Mouse (Mus musculus) liver, embryonic 12.5 days (tissue): ENCODE data around the gene Eps15l1. TPM values are rescaled to one million over a fixed set of nuclear protein-coding genes. Genes with fewer than 3 reads are reported as not detected.

Source experiments
- ATAC-seq: fragments of 200-750 bp; cut with Nextera tagmentation; 2 replicates; pipeline ENCODE4 v1.8.0; 2017; ENCODE audit warnings: moderate number of reproducible peaks, mild to moderate bottlenecking, moderate library complexity
- H3K27ac ChIP-seq: fragments of 300-500 bp; sonication (generic); 2 replicates; pipeline ENCODE4 v1.5.1; 2016; ENCODE audit warnings: mild to moderate bottlenecking
- H3K27me3 ChIP-seq: fragments of 300-500 bp; sonication (generic); replicated peaks from 2 replicates; pipeline ENCODE4 v1.6.1; 2016; ENCODE audit warnings: mild to moderate bottlenecking, moderate library complexity
- H3K36me3 ChIP-seq: fragments of 300-500 bp; sonication (generic); 2 replicates; pipeline ENCODE4 v1.6.1; 2016; ENCODE audit warnings: mild to moderate bottlenecking, moderate library complexity
- H3K4me1 ChIP-seq: fragments of 300-500 bp; sonication (generic); 2 replicates; pipeline ENCODE4 v1.6.1; 2016
- H3K4me2 ChIP-seq: fragments of 300-500 bp; sonication (generic); 2 replicates; pipeline ENCODE4 v1.6.1; 2016; ENCODE audit warnings: mild to moderate bottlenecking, moderate library complexity
- H3K4me3 ChIP-seq: fragments of 300-500 bp; sonication (generic); 2 replicates; pipeline ENCODE4 v1.5.1; 2016; ENCODE audit warnings: mild to moderate bottlenecking, moderate library complexity
- H3K9ac ChIP-seq: fragments of 300-500 bp; sonication (generic); 2 replicates; pipeline ENCODE4 v1.6.1; 2016; ENCODE audit warnings: mild to moderate bottlenecking, moderate library complexity
- H3K9me3 ChIP-seq: fragments of 300-500 bp; sonication (generic); replicated peaks from 2 replicates; pipeline ENCODE4 v1.6.1; 2016; ENCODE audit warnings: mild to moderate bottlenecking, moderate library complexity
- WGBS: fragments of 180-500 bp; shearing (Covaris S2); methylation state at CpG from one replicate; pipeline ENCODE4 v1.1.7; 2016; ENCODE audit not compliant: insufficient replicate concordance; 5-methylcytosine and 5-hydroxymethylcytosine counted together
- polyA plus RNA-seq: library from polyadenylated mRNA; unstranded; fragments of >200 nt; fragmentation: Nextera tagmentation; extraction: Ambion mirVana; gene quantifications from 2 replicates; pipeline ENCODE4 v1.2.1, GENCODE M21; 2016

Gene Eps15l1
- polyA plus RNA-seq, 1 experiment from 2014 or later, result 29.8 TPM

GRCm38 (mm10) chr8:72324036-72324706 lies 97.1 kb downstream of the Eps15l1 start:
- ATAC-seq, result no peak
- no peak overlapping the region for H3K27ac ChIP-seq
- no peaks in the 10 kb centered on the region for H3K36me3 ChIP-seq
- H3K4me1 ChIP-seq, result peaks cover 25% of the 10 kb centered on the region
- H3K4me2 ChIP-seq, result no peak overlapping the region
- H3K27me3 ChIP-seq, result peaks cover 60% of the 10 kb centered on the region
- H3K9me3 ChIP-seq, result no peaks in the 10 kb centered on the region
- no peak overlapping the region for H3K4me3 ChIP-seq
- H3K9ac ChIP-seq, result no peak overlapping the region
- WGBS, result 73% methylated on average over 10 of the region's 10 CpGs

- H3K9ac ChIP-seq, result no peak overlapping the region
- no peak overlapping the region for H3K4me3 ChIP-seq
- no peak overlapping the region for H3K27ac ChIP-seq
- 41% methylated on average over 6 of the region's 6 CpGs for WGBS
- H3K27me3 ChIP-seq, result peaks cover 69% of the 10 kb centered on the region
- no peak for ATAC-seq
- peaks cover 34% of the 10 kb centered on the region for H3K4me1 ChIP-seq
- H3K36me3 ChIP-seq, result no peaks in the 10 kb centered on the region
- H3K4me2 ChIP-seq, result no peak overlapping the region
- no peaks in the 10 kb centered on the region for H3K9me3 ChIP-seq
These were observed 98.0 kb downstream of the Eps15l1 start for GRCm38 (mm10) chr8:72323131-72323725.

GRCm38 (mm10) chr8:72322471-72322889 lies 98.8 kb downstream of the Eps15l1 start:
- WGBS, result 42% methylated on average over 7 of the region's 7 CpGs
- H3K36me3 ChIP-seq, result no peaks in the 10 kb centered on the region
- no peak overlapping the region for H3K9ac ChIP-seq
- H3K27me3 ChIP-seq, result peaks cover 73% of the 10 kb centered on the region
- H3K9me3 ChIP-seq, result no peaks in the 10 kb centered on the region
- H3K27ac ChIP-seq, result no peak overlapping the region
- H3K4me1 ChIP-seq, result peaks cover 40% of the 10 kb centered on the region
- no peak overlapping the region for H3K4me3 ChIP-seq
- ATAC-seq, result no peak
- no peak overlapping the region for H3K4me2 ChIP-seq

GRCm38 (mm10) chr8:72321635-72322441 lies 99.4 kb downstream of the Eps15l1 start:
- Histone ChIP-seq H3K4me2 (0 out of 2 replicates have a peak overlapping the region, but pooled peaks have one; percentile 73), H3K27me3 (peaks cover 73% of the 10 kb centered on the region), H3K9ac (no peak overlapping the region), H3K4me3 (no peak overlapping the region), H3K27ac (no peak overlapping the region), H3K9me3 (no peaks in the 10 kb centered on the region), H3K4me1 (peaks cover 44% of the 10 kb centered on the region), H3K36me3 (no peaks in the 10 kb centered on the region)
- 87% methylated on average over 20 of the region's 20 CpGs for WGBS
- ATAC-seq, result no peak

- H3K9ac ChIP-seq, result no peak overlapping the region
- no peak overlapping the region for H3K27ac ChIP-seq
- peak overlapping the region; percentile 73 for H3K4me2 ChIP-seq
- H3K4me1 ChIP-seq, result peaks cover 44% of the 10 kb centered on the region
- ATAC-seq, result no peak
- peak overlapping the region; percentile 55 for H3K4me3 ChIP-seq
- peaks cover 69% of the 10 kb centered on the region for H3K27me3 ChIP-seq
- WGBS, result 53% methylated on average over 25 of the region's 25 CpGs
- H3K36me3 ChIP-seq, result no peaks in the 10 kb centered on the region
- H3K9me3 ChIP-seq, result no peaks in the 10 kb centered on the region
These were observed 100.3 kb downstream of the Eps15l1 start for GRCm38 (mm10) chr8:72320803-72321583.

- no peak overlapping the region for H3K27ac ChIP-seq
- H3K9ac ChIP-seq, result peak overlapping the region; percentile 65
- no peaks in the 10 kb centered on the region for H3K9me3 ChIP-seq
- H3K27me3 ChIP-seq, result peaks cover 62% of the 10 kb centered on the region
- peaks cover 44% of the 10 kb centered on the region for H3K4me1 ChIP-seq
- no peaks in the 10 kb centered on the region for H3K36me3 ChIP-seq
- H3K4me2 ChIP-seq, result peak overlapping the region; percentile 73
- peak overlapping the region; percentile 55 for H3K4me3 ChIP-seq
- WGBS, result 9% methylated on average over 55 of the region's 55 CpGs
- no peak for ATAC-seq
These were observed 101.1 kb downstream of the Eps15l1 start for GRCm38 (mm10) chr8:72319921-72320802.

GRCm38 (mm10) chr8:72319397-72319796 lies 101.9 kb downstream of the Eps15l1 start:
- H3K27ac ChIP-seq, result no peak overlapping the region
- WGBS, result under 1% methylated on average over 45 of the region's 48 CpGs
- no peaks in the 10 kb centered on the region for H3K9me3 ChIP-seq
- no peak for ATAC-seq
- peak overlapping the region; percentile 73 for H3K4me2 ChIP-seq
- H3K9ac ChIP-seq, result peak overlapping the region; percentile 65
- H3K36me3 ChIP-seq, result no peaks in the 10 kb centered on the region
- peaks cover 44% of the 10 kb centered on the region for H3K4me1 ChIP-seq
- H3K27me3 ChIP-seq, result peaks cover 57% of the 10 kb centered on the region
- H3K4me3 ChIP-seq, result peak overlapping the region; percentile 55

GRCm38 (mm10) chr8:72318801-72319322 lies 102.4 kb downstream of the Eps15l1 start, which contains the start of gene Klf2:
Klf2 (plus strand) TSS chr8:72319033.
- Histone ChIP-seq H3K4me2 (peak within 1 kb of the TSS; percentile 73), H3K36me3 (no peaks in the 10 kb centered on the region), H3K4me1 (peaks cover 45% of the 10 kb centered on the region), H3K9me3 (no peaks in the 10 kb centered on the region), H3K27ac (no peak within 1 kb of the TSS; the same call in 1 of the 2 replicates), H3K27me3 (peaks cover 55% of the 10 kb centered on the region), H3K9ac (peak within 1 kb of the TSS; percentile 65), H3K4me3 (peak within 1 kb of the TSS; percentile 55)
- peak; percentile 90 for ATAC-seq
- under 1% methylated on average over 46 of the region's 46 CpGs for WGBS

GRCm38 (mm10) chr8:72317741-72318301 lies 103.4 kb downstream of the Eps15l1 start:
- ATAC-seq, result no peak
- no peaks in the 10 kb centered on the region for H3K9me3 ChIP-seq
- H3K27ac ChIP-seq, result no peak overlapping the region; the same call in 1 of the 2 replicates
- no peak overlapping the region for H3K4me3 ChIP-seq
- H3K27me3 ChIP-seq, result peaks cover 49% of the 10 kb centered on the region
- peaks cover 55% of the 10 kb centered on the region for H3K4me1 ChIP-seq
- H3K9ac ChIP-seq, result no peak overlapping the region
- no peaks in the 10 kb centered on the region for H3K36me3 ChIP-seq
- WGBS, result 38% methylated on average over 5 of the region's 5 CpGs
- H3K4me2 ChIP-seq, result no peak overlapping the region; the same call in 1 of the 2 replicates

- no peak overlapping the region for H3K9ac ChIP-seq
- WGBS, result 58% methylated on average over 10 of the region's 10 CpGs
- H3K4me3 ChIP-seq, result no peak overlapping the region
- no peak overlapping the region for H3K4me2 ChIP-seq
- H3K4me1 ChIP-seq, result peaks cover 51% of the 10 kb centered on the region
- no peaks in the 10 kb centered on the region for H3K36me3 ChIP-seq
- no peak for ATAC-seq
- no peak overlapping the region for H3K27ac ChIP-seq
- H3K9me3 ChIP-seq, result no peaks in the 10 kb centered on the region
- peaks cover 33% of the 10 kb centered on the region for H3K27me3 ChIP-seq
These were observed 105.1 kb downstream of the Eps15l1 start for GRCm38 (mm10) chr8:72316053-72316695.
